Mouse (Mus musculus) midbrain, postnatal 0 days (tissue): ENCODE measurements around the gene Nmt2. TPM values are rescaled to one million over a fixed set of nuclear protein-coding genes. Genes with fewer than 3 reads are reported as not detected.

Source experiments
- ATAC-seq: fragments of 200-750 bp; cut with Nextera tagmentation; 2 replicates; pipeline ENCODE4 v1.8.0; 2017; ENCODE audit warnings: moderate number of reproducible peaks, mild to moderate bottlenecking, moderate TSS enrichment, moderate library complexity; ENCODE audit not compliant: low FRiP score
- DNase-seq: peaks from one replicate; pipeline ENCODE4 v3.0.0-alpha.2; 2015; ENCODE audit warnings: low spot score
- H3K27ac ChIP-seq: fragments of 300-500 bp; sonication (generic); 2 replicates; pipeline ENCODE4 v1.5.1; 2014; ENCODE audit warnings: low read depth, mild to moderate bottlenecking, low read length, mixed read lengths
- H3K27me3 ChIP-seq: fragments of 300-500 bp; sonication (generic); 2 replicates; pipeline ENCODE4 v1.6.1; 2014; ENCODE audit warnings: low read length, control low read depth, mixed read lengths; ENCODE audit not compliant: insufficient read depth
- H3K36me3 ChIP-seq: fragments of 300-500 bp; sonication (generic); 2 replicates; pipeline ENCODE4 v1.6.1; 2014; ENCODE audit warnings: low read length, control low read depth, mixed read lengths; ENCODE audit not compliant: insufficient read depth
- H3K4me1 ChIP-seq: fragments of 300-500 bp; sonication (generic); 2 replicates; pipeline ENCODE4 v1.6.1; 2014; ENCODE audit warnings: mild to moderate bottlenecking, control low read depth, antibody characterized with exemption, low read length, mixed read lengths; ENCODE audit not compliant: insufficient read depth
- H3K4me2 ChIP-seq: fragments of 300-500 bp; sonication (generic); 2 replicates; pipeline ENCODE4 v1.6.1; 2014; ENCODE audit warnings: low read depth, mild to moderate bottlenecking, low read length, mixed read lengths; ENCODE audit not compliant: poor library complexity, severe bottlenecking
- H3K4me3 ChIP-seq: fragments of 300-500 bp; sonication (generic); 2 replicates; pipeline ENCODE4 v1.5.1; 2014; ENCODE audit warnings: low read depth, mild to moderate bottlenecking, low read length, moderate library complexity
- H3K9ac ChIP-seq: fragments of 300-500 bp; sonication (generic); replicated peaks from 2 replicates; pipeline ENCODE4 v1.6.1; 2014; ENCODE audit warnings: mild to moderate bottlenecking, low read length, moderate library complexity, mixed read lengths; ENCODE audit not compliant: poor library complexity, severe bottlenecking
- H3K9me3 ChIP-seq: fragments of 300-500 bp; sonication (generic); 2 replicates; pipeline ENCODE4 v1.6.1; 2016; ENCODE audit warnings: low read length, control low read depth
- CTCF ChIP-seq: IDR thresholded peaks from 2 replicates; pipeline ENCODE4 v1.5.1; 2016; ENCODE audit warnings: antibody characterized with exemption, mild to moderate bottlenecking
- WGBS: fragments of 180-500 bp; shearing (Covaris S2); extraction: QIAGEN DNeasy Blood & Tissue Kit; methylation state at CpG from one replicate; pipeline ENCODE4 v1.1.7; 2014; 5-methylcytosine and 5-hydroxymethylcytosine counted together
- polyA plus RNA-seq: library from polyadenylated mRNA; unstranded; fragments of >200 nt; fragmentation: Nextera tagmentation; extraction: Ambion mirVana; gene quantifications from 2 replicates; pipeline ENCODE4 v1.2.1, GENCODE M21; 2015
- total RNA-seq: library from RNA; depleted of rRNA; stranded (reverse); fragments of >200 nt; gene quantifications from 2 replicates; pipeline ENCODE4 v1.2.3, GENCODE M21; 2014

The Nmt2 gene
- total and polyA plus RNA-seq, 2 experiments from 2014 or later, result 79.9 to 108 TPM

DNA sequence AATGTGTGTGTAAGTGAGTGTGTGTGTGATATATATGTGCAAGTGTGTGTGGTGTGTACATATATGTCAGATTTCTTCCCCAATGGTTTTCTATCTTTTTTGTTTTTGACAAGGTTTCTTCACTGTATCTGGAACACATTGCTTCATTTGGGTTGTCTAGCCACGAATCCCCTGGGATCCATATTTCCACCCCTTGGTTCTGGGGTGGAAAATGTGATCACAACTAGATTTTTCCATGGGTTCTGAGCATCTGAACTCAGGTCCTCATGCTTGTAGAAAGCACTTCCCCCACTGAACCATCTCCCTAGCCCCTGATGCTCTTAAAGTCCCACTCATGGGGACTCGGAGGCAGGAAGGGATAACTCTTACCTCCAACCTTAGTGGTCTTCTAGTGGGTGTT is 10.7 kb upstream of the Nmt2 start:
- Histone ChIP-seq H3K9ac (no peak overlapping the region), H3K4me2 (no peak overlapping the region), H3K27ac (no peak overlapping the region), H3K9me3 (no peaks in the 10 kb centered on the region), H3K36me3 (no peaks in the 10 kb centered on the region), H3K4me3 (no peak overlapping the region), H3K4me1 (no peaks in the 10 kb centered on the region), H3K27me3 (no peaks in the 10 kb centered on the region)
- DNase-seq (no peak), ATAC-seq (no peak)
- TF ChIP-seq CTCF, result no peak
- 83% methylated on average over 2 of the region's 2 CpGs for WGBS

DNA sequence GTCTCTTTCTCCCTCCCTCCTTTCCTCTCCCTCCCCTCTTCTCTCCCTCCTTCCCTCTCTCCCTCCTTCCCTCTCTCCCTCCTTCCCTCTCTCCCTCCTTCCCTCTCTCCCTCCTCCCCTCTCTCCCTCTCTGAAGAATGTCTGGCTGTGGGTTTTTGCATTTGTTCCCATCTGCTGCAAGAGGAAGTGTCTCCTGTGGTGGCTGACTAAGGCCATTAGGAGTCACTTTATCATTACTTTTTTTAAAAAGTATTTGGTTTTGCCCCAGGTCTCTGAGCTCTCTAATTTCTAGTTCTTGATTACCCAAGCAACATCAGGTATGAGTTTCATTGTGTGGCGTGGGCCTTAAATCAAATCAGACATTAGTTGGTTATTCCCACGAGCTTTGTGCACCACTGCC is 7.9 kb upstream of the Nmt2 start:
- Histone ChIP-seq H3K27me3 (no peaks in the 10 kb centered on the region), H3K4me2 (no peak overlapping the region), H3K4me3 (no peak overlapping the region), H3K27ac (no peak overlapping the region), H3K9me3 (no peaks in the 10 kb centered on the region), H3K36me3 (no peaks in the 10 kb centered on the region), H3K4me1 (no peaks in the 10 kb centered on the region), H3K9ac (no peak overlapping the region)
- TF ChIP-seq CTCF, result no peak
- ATAC-seq (no peak), DNase-seq (no peak)
- 70% methylated on average over 2 of the region's 2 CpGs for WGBS

DNA sequence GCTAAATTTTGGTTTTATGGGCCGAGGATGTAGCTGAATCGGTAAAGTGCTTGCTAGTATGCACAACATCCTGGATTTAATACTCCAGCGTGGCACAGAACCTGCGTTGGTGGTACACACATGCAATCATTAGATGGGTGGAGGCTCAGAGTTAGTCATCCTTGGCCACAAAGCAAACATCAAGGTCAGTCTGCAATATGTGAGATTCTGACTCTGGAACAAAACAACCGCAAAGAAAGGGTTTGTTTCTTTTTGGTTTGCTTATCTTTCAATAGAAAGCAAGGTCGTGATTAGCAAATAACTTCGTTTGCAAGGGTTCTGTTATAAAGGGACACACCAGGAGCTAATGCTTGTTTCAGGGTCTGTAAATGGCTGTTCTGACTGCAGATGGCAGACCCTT is 6.5 kb upstream of the Nmt2 start:
- Histone ChIP-seq H3K27ac (no peak overlapping the region), H3K9ac (no peak overlapping the region), H3K27me3 (no peaks in the 10 kb centered on the region), H3K36me3 (no peaks in the 10 kb centered on the region), H3K4me2 (no peak overlapping the region), H3K4me3 (no peak overlapping the region), H3K9me3 (no peaks in the 10 kb centered on the region), H3K4me1 (no peaks in the 10 kb centered on the region)
- ATAC-seq (no peak), DNase-seq (no peak)
- 87% methylated on average over 7 of the region's 7 CpGs for WGBS
- TF ChIP-seq CTCF, result no peak

DNA sequence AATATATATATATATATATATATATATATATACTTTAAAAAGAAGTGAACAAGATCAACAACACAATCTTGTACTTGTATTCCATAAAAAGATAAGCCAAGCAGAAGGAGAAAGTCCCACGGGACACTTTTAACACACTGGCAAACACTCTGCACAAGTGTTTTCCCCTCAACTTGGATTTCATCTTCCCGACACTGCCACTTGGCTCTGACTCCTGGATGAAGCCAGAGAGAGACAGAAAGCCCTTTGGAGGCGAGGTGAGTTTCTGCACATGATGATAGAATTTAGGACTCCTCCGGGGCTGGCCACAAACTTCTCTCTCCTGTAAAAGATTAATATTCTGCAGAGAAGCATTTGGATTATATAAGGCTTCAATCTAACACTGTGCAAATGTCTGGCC is 2.7 kb upstream of the Nmt2 start:
- no peak overlapping the region for H3K9ac ChIP-seq
- H3K9me3 ChIP-seq, result no peaks in the 10 kb centered on the region
- peaks cover 6% of the 10 kb centered on the region; the same call in 1 of the 2 replicates for H3K4me1 ChIP-seq
- H3K27me3 ChIP-seq, result no peaks in the 10 kb centered on the region
- no peak overlapping the region for H3K4me2 ChIP-seq
- 88% methylated on average over 4 of the region's 4 CpGs for WGBS
- ATAC-seq (no peak), DNase-seq (no peak)
- TF ChIP-seq CTCF, result no peak
- H3K27ac ChIP-seq, result no peak overlapping the region
- H3K36me3 ChIP-seq, result no peaks in the 10 kb centered on the region
- no peak overlapping the region for H3K4me3 ChIP-seq

DNA sequence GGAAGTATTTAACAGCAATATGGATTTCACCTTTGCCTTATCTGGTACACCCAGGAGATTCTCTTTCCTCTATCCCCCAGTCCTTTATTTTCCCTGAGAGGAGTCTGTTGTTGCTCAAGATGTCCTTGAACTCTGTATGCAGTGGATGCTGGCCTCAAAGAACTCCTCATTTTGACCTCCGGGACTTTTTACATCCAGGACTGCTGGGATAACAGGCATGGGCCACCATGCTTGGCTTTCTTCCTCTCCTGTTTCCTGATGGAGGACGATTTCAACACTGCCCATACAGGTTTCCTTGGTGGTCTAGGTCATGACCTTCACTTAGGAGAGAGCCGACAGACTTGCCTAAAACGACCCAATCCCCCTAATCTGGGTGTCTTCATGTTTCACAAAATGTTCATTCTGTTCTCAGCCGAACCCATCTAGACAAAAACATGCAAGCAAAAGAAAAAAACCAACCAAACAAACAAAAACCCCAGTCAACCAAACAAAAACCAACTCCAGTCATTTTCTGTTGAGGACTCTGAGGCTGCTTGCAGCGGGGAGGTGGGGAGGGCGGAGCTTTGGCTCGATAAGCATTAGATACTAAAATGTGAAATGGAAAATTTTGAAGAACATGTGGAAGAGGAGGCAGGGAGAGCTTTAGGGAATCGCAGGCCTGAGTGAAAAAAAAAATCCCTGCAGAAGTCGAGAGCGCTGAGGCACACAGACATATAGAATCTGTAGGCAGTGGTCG is 978 bp upstream of the Nmt2 start:
- Histone ChIP-seq H3K9me3 (no peaks in the 10 kb centered on the region), H3K4me2 (peak overlapping the region; percentile 71), H3K9ac (peak overlapping the region; percentile 93), H3K36me3 (no peaks in the 10 kb centered on the region), H3K27ac (peak overlapping the region; percentile 91), H3K4me1 (peaks cover 6% of the 10 kb centered on the region; the same call in 1 of the 2 replicates), H3K4me3 (peak overlapping the region; percentile 78), H3K27me3 (no peaks in the 10 kb centered on the region)
- TF ChIP-seq CTCF, result no peak
- ATAC-seq (0 out of 2 replicates have a peak, but pooled peaks have one; percentile 3), DNase-seq (no peak)
- 9% methylated on average over 12 of the region's 12 CpGs for WGBS

DNA sequence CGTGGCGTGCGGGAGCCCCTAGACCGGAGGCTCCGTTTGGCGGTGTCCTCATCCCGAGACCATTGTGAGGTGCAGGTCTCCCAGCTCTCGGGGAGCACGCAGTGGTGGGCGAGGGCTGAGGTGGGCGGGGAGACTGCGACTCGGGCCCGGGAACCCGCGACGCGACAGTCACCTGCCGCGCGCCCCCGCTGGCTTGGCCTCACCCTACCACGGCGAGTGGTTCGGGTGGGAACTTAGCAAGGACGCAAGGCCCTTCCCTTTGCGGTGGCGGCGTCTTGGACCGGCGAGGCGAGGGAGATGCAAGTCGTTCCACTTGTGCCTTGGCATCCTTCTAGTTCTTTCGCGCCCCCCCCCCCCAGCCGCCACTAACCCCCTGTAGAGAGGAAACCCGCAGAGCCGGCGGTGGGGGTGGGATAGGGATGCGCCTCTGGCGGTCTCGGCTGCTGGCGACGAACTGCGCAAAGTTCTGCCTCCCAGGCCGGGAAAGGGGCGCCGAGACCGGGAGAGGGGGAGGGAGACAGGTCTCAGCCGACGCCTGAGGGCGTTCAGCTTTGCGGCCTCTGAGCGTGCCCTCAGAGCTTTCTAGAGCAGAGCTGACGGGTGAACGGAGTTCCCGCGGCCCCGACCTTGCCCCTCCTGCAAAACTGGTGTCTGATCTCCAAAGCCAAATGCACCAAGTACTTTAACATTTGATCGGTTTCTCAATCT is 615 bp downstream of the Nmt2 start:
- WGBS, result under 1% methylated on average over 54 of the region's 60 CpGs
- TF ChIP-seq CTCF, result 0 out of 2 replicates have a peak, but pooled peaks have one; percentile 1
- H3K4me2 ChIP-seq, result peak overlapping the region; percentile 71

More for the DNA sequence above, 615 bp downstream of the Nmt2 start:
- 0 out of 2 replicates have a peak, but pooled peaks have one; percentile 0 for ATAC-seq
- Histone ChIP-seq H3K27me3 (no peaks in the 10 kb centered on the region), H3K36me3 (no peaks in the 10 kb centered on the region), H3K27ac (peak overlapping the region; percentile 91), H3K4me3 (peak overlapping the region; percentile 78), H3K4me1 (peaks cover 6% of the 10 kb centered on the region; the same call in 1 of the 2 replicates), H3K9ac (peak overlapping the region; percentile 93), H3K9me3 (no peaks in the 10 kb centered on the region)
- peak; percentile 51 for DNase-seq
